Mouse (Mus musculus): Measurements from ENCODE around the gene Polr1e. TPM values are rescaled to one million over a fixed set of nuclear protein-coding genes. Genes with fewer than 3 reads are reported as not detected.
"Not testable (repeated sequence)": the region's sequence is repeated elsewhere in the genome, so short reads cannot be mapped to it uniquely, and the experiment has no call there.

Polr1e gene
- polyA plus RNA-seq, 1 experiment from 2014 or later: 51.6 TPM

DNA sequence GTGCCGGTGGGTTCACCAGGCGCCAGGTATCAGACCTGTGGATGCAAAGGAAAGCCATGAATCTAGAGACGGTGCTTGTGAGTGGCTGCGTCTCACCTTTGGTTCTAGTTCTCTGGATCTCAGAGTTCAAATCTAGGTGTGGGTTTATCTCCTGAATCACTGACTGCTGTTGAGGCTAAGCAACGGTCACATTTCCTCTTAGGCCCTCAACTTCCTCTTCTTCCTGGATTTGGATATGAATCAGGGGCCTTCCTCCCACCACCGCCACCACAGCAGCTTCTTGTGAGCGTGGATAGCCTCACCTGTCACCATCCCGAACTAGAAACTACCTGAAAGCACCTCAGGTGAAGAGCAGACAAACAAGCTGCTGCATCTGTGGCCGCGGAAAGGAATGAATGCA, 17.7 kb downstream of the Polr1e start:
- no peak for DNase-seq (ENCODE audit: low spot score)
- ATAC-seq (ENCODE audit: insufficient read depth, low FRiP score, low TSS enrichment): no peak

DNA sequence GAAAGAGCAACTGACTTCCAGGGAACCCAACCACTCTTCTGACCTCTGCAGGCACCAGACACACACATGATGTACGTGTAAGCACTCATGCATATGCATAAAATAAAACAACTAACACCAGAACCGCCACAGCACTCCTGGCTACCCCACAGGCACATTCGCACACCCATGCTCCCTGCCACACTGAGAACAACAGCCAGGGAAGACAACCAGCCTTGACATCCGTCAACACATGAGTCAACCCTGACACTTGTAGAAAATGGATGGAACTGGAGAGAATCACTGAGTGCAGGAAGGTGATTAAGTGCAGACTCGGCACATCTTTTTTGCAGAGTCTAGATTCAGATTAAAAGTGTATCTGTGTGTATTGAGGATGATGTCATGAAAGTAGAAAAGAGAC, 18.2 kb downstream of the Polr1e start:
- H3K9ac ChIP-seq (ENCODE audit: low read length): no peak overlapping the region
- H3K27ac ChIP-seq (ENCODE audit: low read depth, low read length): no peak overlapping the region
- no peak overlapping the region for H3K4me3 ChIP-seq (ENCODE audit: low read depth, low read length)
- no peak for DNase-seq (ENCODE audit: low spot score)
- ATAC-seq (ENCODE audit: insufficient read depth, low FRiP score, low TSS enrichment): no peak
- no peaks in the 10 kb centered on the region for H3K4me1 ChIP-seq (ENCODE audit: control insufficient read depth, insufficient read depth, low read length)
- H3K4me2 ChIP-seq (ENCODE audit: low read depth): no peak overlapping the region
- no peaks in the 10 kb centered on the region for H3K27me3 ChIP-seq (ENCODE audit: control insufficient read depth, insufficient read depth, low read length)
- peaks cover 2% of the 10 kb centered on the region; the same call in 1 of the 2 replicates for H3K36me3 ChIP-seq (ENCODE audit: control insufficient read depth, insufficient read depth, low read length)
- H3K9me3 ChIP-seq (ENCODE audit: control insufficient read depth, low read length): no peaks in the 10 kb centered on the region
- 82% methylated on average over 5 of the region's 5 CpGs for WGBS

More for the DNA sequence above, 17.7 kb downstream of the Polr1e start:
- peaks cover 2% of the 10 kb centered on the region; the same call in 1 of the 2 replicates for H3K36me3 ChIP-seq (ENCODE audit: control insufficient read depth, insufficient read depth, low read length)
- H3K27me3 ChIP-seq (ENCODE audit: control insufficient read depth, insufficient read depth, low read length): no peaks in the 10 kb centered on the region
- no peaks in the 10 kb centered on the region for H3K4me1 ChIP-seq (ENCODE audit: control insufficient read depth, insufficient read depth, low read length)
- H3K9ac ChIP-seq (ENCODE audit: low read length): no peak overlapping the region
- H3K27ac ChIP-seq (ENCODE audit: low read depth, low read length): no peak overlapping the region
- H3K9me3 ChIP-seq (ENCODE audit: control insufficient read depth, low read length): no peaks in the 10 kb centered on the region
- WGBS: 93% methylated on average over 10 of the region's 10 CpGs
- no peak overlapping the region for H3K4me2 ChIP-seq (ENCODE audit: low read depth)
- no peak overlapping the region for H3K4me3 ChIP-seq (ENCODE audit: low read depth, low read length)

DNA sequence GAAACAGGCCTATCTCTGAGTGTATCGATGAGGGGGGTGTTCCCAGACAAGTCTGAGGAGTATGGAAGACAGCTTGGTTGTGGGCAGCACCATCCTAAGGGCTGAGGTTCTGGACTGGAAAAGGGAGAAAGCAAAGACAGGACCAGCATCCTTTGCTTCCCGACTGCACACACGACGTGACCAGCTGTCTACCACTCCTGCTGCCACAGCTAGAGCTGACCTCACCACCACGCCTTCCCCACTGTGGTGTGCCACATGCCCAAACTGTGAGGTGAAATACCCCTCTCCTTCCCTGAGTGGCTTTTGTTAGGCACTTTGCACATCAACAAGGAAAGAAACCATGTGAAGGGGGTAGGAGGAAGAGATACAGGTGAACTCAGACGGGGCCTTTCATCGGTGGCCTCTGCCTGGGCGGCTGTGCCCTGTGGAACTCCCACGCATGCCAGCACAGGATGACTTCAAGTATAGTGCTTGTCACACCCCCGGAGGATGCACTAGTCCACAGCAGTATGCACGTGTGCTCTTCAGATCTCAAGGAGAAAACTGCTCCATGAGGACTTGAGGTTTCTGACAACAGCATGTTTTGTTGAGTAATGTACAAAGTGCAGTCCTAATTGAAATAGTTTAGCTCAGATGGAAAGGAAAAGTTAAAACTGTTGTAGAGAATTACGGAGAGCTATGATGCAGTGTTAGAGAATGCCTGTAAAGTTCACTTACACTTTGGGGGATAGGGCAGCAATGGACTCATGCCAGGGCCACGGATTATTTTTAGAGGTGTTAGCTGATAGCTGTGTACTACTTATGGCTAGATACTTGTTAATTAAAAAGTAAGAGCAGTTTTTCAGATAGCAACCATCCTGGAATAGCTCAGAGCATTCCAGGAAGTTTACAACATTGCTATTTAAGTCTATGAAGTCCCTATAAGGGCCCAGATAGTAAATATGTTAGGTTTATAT, 19.4 kb downstream of the Polr1e start:
- no peak overlapping the region for H3K4me2 ChIP-seq (ENCODE audit: low read depth)
- H3K9ac ChIP-seq (ENCODE audit: low read length): no peak overlapping the region; the same call in 1 of the 2 replicates
- WGBS: 91% methylated on average over 13 of the region's 13 CpGs
- ATAC-seq (ENCODE audit: insufficient read depth, low FRiP score, low TSS enrichment) (no peak), DNase-seq (ENCODE audit: low spot score) (no peak)
- no peak overlapping the region for H3K4me3 ChIP-seq (ENCODE audit: low read depth, low read length)
- no peaks in the 10 kb centered on the region for H3K9me3 ChIP-seq (ENCODE audit: control insufficient read depth, low read length)
- no peaks in the 10 kb centered on the region for H3K27me3 ChIP-seq (ENCODE audit: control insufficient read depth, insufficient read depth, low read length)
- H3K36me3 ChIP-seq (ENCODE audit: control insufficient read depth, insufficient read depth, low read length): no peaks in the 10 kb centered on the region; the same call in 1 of the 2 replicates
- H3K27ac ChIP-seq (ENCODE audit: low read depth, low read length): no peak overlapping the region
- H3K4me1 ChIP-seq (ENCODE audit: control insufficient read depth, insufficient read depth, low read length): no peaks in the 10 kb centered on the region

DNA sequence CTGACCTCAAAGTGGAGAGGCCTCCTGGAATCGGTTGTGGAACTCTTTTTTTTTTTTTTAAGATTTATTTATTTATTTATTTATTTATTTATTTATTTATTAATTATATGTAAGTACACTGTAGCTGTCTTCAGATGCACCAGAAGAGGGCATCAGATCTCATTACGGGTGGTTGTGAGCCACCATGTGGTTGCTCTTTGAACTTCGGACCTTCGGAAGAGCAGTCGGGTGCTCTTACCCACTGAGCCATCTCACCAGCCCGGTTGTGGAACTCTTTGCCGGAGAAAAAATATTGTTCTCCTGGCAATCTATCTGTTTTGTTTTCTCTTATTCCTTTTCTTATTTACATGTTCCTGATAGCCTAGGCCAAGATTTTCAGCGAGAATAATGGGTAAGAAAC, 20.5 kb downstream of the Polr1e start:
- H3K9me3 ChIP-seq (ENCODE audit: control insufficient read depth, low read length); DNase-seq (ENCODE audit: low spot score); ATAC-seq (ENCODE audit: insufficient read depth, low FRiP score, low TSS enrichment); H3K4me1 ChIP-seq (ENCODE audit: control insufficient read depth, insufficient read depth, low read length); H3K27ac ChIP-seq (ENCODE audit: low read depth, low read length); H3K9ac ChIP-seq (ENCODE audit: low read length); H3K4me2 ChIP-seq (ENCODE audit: low read depth); H3K27me3 ChIP-seq (ENCODE audit: control insufficient read depth, insufficient read depth, low read length); H3K36me3 ChIP-seq (ENCODE audit: control insufficient read depth, insufficient read depth, low read length); H3K4me3 ChIP-seq (ENCODE audit: low read depth, low read length): not testable (repeated sequence)
- WGBS: 66% methylated on average over 8 of the region's 8 CpGs

DNA sequence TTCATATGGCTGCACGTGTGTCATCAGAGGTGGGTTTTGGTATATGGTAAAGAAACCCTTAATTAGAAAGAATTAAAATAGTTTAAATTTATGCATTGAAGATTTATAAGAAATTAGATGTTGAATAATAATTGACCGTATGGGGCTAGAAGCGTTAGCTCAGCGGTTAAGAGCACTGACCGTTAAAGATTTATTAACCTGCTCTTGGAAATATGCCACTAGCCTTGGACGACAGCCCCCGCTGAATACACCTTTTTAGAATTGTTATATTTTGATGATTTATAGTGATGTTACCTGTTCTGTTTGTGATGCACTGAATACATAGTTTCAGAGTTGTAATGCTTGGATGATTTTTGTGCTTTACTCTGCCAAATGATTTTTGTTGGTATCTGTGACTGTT, 21.2 kb downstream of the Polr1e start:
- WGBS: 93% methylated on average over 7 of the region's 7 CpGs

DNA sequence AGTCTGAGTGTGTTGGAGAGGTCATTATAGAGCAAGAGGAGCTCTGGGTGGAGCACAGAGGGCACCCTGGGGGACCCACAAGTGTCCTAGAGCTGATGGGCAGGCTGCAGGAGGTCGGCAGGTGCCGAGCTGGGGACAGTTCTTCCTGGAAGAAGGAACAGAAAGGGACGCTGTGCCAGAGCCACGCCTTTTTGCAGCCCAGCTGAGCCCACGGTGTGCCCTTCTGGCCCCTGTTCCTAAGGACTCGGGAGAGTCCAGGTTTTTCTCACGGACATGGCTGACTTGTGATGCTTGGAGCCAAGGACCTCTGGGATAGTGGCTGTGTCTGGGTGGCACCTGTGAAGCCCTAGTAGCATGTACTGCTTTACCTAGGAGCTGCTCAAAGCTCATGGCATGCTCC, 22.4 kb downstream of the Polr1e start:
- no peak overlapping the region for H3K4me2 ChIP-seq (ENCODE audit: low read depth)
- no peaks in the 10 kb centered on the region for H3K9me3 ChIP-seq (ENCODE audit: control insufficient read depth, low read length)
- no peaks in the 10 kb centered on the region for H3K27me3 ChIP-seq (ENCODE audit: control insufficient read depth, insufficient read depth, low read length)
- DNase-seq (ENCODE audit: low spot score) (no peak), ATAC-seq (ENCODE audit: insufficient read depth, low FRiP score, low TSS enrichment) (no peak)
- H3K27ac ChIP-seq (ENCODE audit: low read depth, low read length): no peak overlapping the region
- no peak overlapping the region for H3K4me3 ChIP-seq (ENCODE audit: low read depth, low read length)
- no peak overlapping the region for H3K9ac ChIP-seq (ENCODE audit: low read length)
- H3K4me1 ChIP-seq (ENCODE audit: control insufficient read depth, insufficient read depth, low read length): no peaks in the 10 kb centered on the region
- 81% methylated on average over 7 of the region's 7 CpGs for WGBS
- H3K36me3 ChIP-seq (ENCODE audit: control insufficient read depth, insufficient read depth, low read length): no peaks in the 10 kb centered on the region; the same call in 1 of the 2 replicates

More for the DNA sequence above, 21.2 kb downstream of the Polr1e start:
- ATAC-seq (ENCODE audit: insufficient read depth, low FRiP score, low TSS enrichment); H3K9me3 ChIP-seq (ENCODE audit: control insufficient read depth, low read length); H3K4me3 ChIP-seq (ENCODE audit: low read depth, low read length); H3K9ac ChIP-seq (ENCODE audit: low read length); DNase-seq (ENCODE audit: low spot score); H3K36me3 ChIP-seq (ENCODE audit: control insufficient read depth, insufficient read depth, low read length); H3K4me2 ChIP-seq (ENCODE audit: low read depth); H3K27me3 ChIP-seq (ENCODE audit: control insufficient read depth, insufficient read depth, low read length); H3K27ac ChIP-seq (ENCODE audit: low read depth, low read length); H3K4me1 ChIP-seq (ENCODE audit: control insufficient read depth, insufficient read depth, low read length): not testable (repeated sequence)

DNA sequence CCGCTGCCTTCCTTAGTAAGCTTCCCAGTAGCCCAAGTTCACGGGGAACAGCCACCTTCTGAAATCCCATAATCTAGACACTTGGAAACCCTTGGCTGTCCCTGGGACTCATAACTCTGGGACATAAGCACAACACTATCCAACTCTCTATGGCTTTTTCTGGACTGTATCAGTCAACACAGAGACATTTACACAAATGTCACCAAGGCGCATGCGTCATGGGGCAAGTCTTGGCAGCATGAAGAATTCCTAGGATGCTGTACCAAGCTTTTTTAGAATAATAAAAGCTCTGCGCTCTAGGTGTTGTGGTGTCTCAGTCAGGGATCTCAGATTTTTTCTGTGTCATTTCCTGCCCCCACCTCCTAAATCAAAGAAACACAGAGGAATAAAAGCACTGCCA, 28.3 kb downstream of the Polr1e start:
- H3K36me3 ChIP-seq (ENCODE audit: control insufficient read depth, insufficient read depth, low read length): no peaks in the 10 kb centered on the region; the same call in 1 of the 2 replicates
- no peaks in the 10 kb centered on the region for H3K27me3 ChIP-seq (ENCODE audit: control insufficient read depth, insufficient read depth, low read length)

DNA sequence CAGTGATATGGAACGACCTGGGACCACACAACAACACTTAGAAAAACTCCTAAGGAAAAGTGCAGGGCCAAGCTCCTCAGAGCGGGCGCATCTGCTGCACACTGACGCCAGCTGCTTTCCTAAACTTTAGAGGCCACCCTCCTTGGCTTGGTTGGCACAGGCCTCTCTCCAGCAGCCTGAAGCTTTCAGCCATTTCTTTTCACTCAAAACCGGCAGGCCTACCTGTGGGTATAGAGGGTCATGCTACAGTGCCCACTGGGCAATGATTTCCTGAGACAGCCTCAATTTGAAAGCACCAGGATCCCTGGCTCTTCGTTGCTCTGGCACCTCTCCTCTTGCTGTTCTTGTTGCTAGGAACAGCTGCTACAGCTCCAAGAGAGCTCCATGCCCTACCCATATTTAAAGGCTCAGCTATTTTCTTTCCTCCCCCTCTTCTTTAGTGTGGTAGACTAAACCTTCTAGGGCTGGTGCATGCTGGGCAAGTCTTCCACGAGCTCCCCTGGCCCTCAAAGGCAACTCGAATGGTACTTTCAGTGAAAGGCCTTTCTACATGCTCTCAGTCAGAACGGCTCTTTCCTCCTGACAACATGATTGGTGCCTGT, 29.0 kb downstream of the Polr1e start:
- Histone ChIP-seq H3K4me2 (ENCODE audit: low read depth) (no peak overlapping the region), H3K4me1 (ENCODE audit: control insufficient read depth, insufficient read depth, low read length) (no peaks in the 10 kb centered on the region), H3K27ac (ENCODE audit: low read depth, low read length) (no peak overlapping the region), H3K4me3 (ENCODE audit: low read depth, low read length) (no peak overlapping the region), H3K27me3 (ENCODE audit: control insufficient read depth, insufficient read depth, low read length) (no peaks in the 10 kb centered on the region), H3K9me3 (ENCODE audit: control insufficient read depth, low read length) (no peaks in the 10 kb centered on the region), H3K9ac (ENCODE audit: low read length) (no peak overlapping the region), H3K36me3 (ENCODE audit: control insufficient read depth, insufficient read depth, low read length) (no peaks in the 10 kb centered on the region; the same call in 1 of the 2 replicates)
- no peak for ATAC-seq (ENCODE audit: insufficient read depth, low FRiP score, low TSS enrichment)
- WGBS: 89% methylated on average over 9 of the region's 9 CpGs
- no peak for DNase-seq (ENCODE audit: low spot score)

More for the DNA sequence above, 28.3 kb downstream of the Polr1e start:
- H3K4me3 ChIP-seq (ENCODE audit: low read depth, low read length): no peak overlapping the region
- H3K9me3 ChIP-seq (ENCODE audit: control insufficient read depth, low read length): no peaks in the 10 kb centered on the region
- H3K4me1 ChIP-seq (ENCODE audit: control insufficient read depth, insufficient read depth, low read length): no peaks in the 10 kb centered on the region
- WGBS: 96% methylated on average over 5 of the region's 5 CpGs
- H3K4me2 ChIP-seq (ENCODE audit: low read depth): no peak overlapping the region
- H3K9ac ChIP-seq (ENCODE audit: low read length): no peak overlapping the region
- ATAC-seq (ENCODE audit: insufficient read depth, low FRiP score, low TSS enrichment) (no peak), DNase-seq (ENCODE audit: low spot score) (no peak)
- no peak overlapping the region for H3K27ac ChIP-seq (ENCODE audit: low read depth, low read length)

Data from neural tube, embryonic 11.5 days (tissue).